Mouse (Mus musculus) liver, postnatal 0 days (tissue): Measurements from ENCODE around the gene Dbn1.

Experiments used
- CTCF ChIP-seq: sonication (generic); IDR thresholded peaks from 2 replicates; pipeline ENCODE4 v1.5.1; 2016; ENCODE audit warnings: antibody characterized with exemption, low read depth
- EP300 ChIP-seq: IDR thresholded peaks from 2 replicates; pipeline ENCODE4 v1.6.1; 2016; ENCODE audit warnings: antibody characterized with exemption, low read depth, mild to moderate bottlenecking

- TF ChIP-seq CTCF (no peak), EP300 (no peak)
Observed at GRCm38 (mm10) chr13:55486916-55487577, 864 bp downstream of the Dbn1 start.
